Mouse (Mus musculus): ENCODE measurements around the gene Kdm5b.

DNA sequence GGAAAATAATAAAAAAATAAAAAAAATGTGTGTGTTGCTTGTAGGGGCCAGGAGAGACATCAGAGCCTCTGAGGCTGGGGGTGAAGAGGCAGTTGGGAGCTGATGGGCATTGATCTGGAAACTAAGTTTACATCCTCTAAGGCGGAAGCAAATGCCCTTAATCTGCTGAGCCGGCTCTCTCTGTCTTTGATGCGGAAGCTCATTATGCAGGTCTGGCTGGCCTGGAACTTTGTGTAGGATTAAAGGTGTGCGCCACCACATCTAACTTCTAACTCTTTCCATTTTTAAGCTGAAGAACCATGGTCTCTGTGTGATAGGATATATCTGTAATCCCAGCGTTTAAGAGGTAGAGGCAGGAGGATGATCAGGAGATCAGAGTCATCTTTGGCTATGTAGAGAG is 1.5 kb upstream of the Kdm5b start:
- TF ChIP-seq POLR2A (IDR thresholded peaks at IDR 0.05; ENCODE audit: borderline replicate concordance, control insufficient read depth, low read depth, low read length) (no peak), CTCF (IDR thresholded peaks at IDR 0.05; ENCODE audit: control insufficient read depth, insufficient read depth, low read length) (no peak)

All from bone marrow, adult 2 months (tissue).